ENCODE assay signal across 8 mouse cellular contexts in the genomic region with DNA sequence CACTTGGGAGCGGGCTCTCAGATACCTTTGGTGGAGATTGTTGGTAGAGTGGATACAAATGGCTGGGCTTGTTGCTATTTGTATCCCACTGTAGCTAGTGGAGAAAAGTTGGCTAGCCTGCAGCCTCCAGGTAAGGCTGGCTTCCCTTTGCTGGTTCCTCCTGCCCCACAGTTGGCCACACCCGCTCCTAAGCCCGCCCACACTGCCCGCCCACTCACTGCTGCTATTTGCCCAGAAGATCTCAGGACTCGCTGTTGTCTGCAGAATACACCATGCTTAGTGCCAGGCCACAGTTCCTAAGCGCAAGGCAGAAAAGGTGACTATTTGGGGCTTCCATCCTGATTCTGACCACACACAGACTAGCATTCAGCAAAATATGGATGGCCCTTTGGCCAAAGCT. TPM values are rescaled to one million over a fixed set of nuclear protein-coding genes. Genes with fewer than 3 reads are reported as not detected.
DNase-seq lines count a peak whose midpoint lies in the region; ATAC-seq and TF ChIP-seq lines count a peak whose summit lies in the region.

No protein-coding gene starts in this region.

- H3K27me3 ChIP-seq in kidney, adult 2 months (replicated peaks; ENCODE audit: control insufficient read depth, insufficient read depth, low read length): no peaks in the 10 kb centered on the region
- 0 out of 2 replicates have a peak, but pooled peaks cover 2% of the 10 kb centered on the region for H3K27me3 ChIP-seq in forebrain, embryonic 11.5 days (ENCODE audit: control insufficient read depth, insufficient read depth, low read length)

- no peak for TF ChIP-seq CTCF in kidney, adult 2 months (conservative IDR thresholded peaks at IDR 0.05; ENCODE audit: insufficient read depth, insufficient read length, low read depth, low read length)
- TF ChIP-seq CTCF in lung, adult 2 months (IDR thresholded peaks at IDR 0.05; ENCODE audit: insufficient read depth, low read length): no peak

- H3K36me3 ChIP-seq in kidney, adult 2 months (ENCODE audit: control insufficient read depth, insufficient read depth, low read length): no peaks in the 10 kb centered on the region
- H3K36me3 ChIP-seq in forebrain, embryonic 11.5 days (ENCODE audit: control insufficient read depth, insufficient read depth, low read length): no peaks in the 10 kb centered on the region; the same call in 1 of the 2 replicates

- no peaks in the 10 kb centered on the region for H3K9me3 ChIP-seq in forebrain, embryonic 11.5 days (ENCODE audit: control insufficient read depth, low read length)

- H3K9ac ChIP-seq in forebrain, embryonic 11.5 days (ENCODE audit: low read length): no peak overlapping the region

- 36% methylated on average over 6 of the region's 6 CpGs for WGBS in kidney, adult 2 months
- WGBS in lung, adult 2 months: 35% methylated on average over 6 of the region's 6 CpGs
- WGBS in forebrain, embryonic 11.5 days: 12% methylated on average over 6 of the region's 6 CpGs

- peak; percentile 97 for DNase-seq in heart, adult 11 months
- DNase-seq in heart, postnatal 36 days: no peak
- peak; percentile 69 for DNase-seq in A20 (ENCODE audit: low read depth, low spot score)
- peak; percentile 49 for DNase-seq in cerebellum, adult 11 months
- DNase-seq in kidney, adult 2 months: peak; percentile 87
- DNase-seq in lung, adult 2 months: peak; percentile 41
- DNase-seq in testis, postnatal 10 days (ENCODE audit: low spot score): peak; percentile 78
- DNase-seq in forebrain, embryonic 11.5 days (ENCODE audit: low spot score): no peak

- intact Hi-C loops in heart, postnatal 36 days (cut with DNase I): no loop called here

- no peak overlapping the region for H3K27ac ChIP-seq in kidney, adult 2 months (ENCODE audit: insufficient read depth, low read depth, low read length)
- H3K27ac ChIP-seq in forebrain, embryonic 11.5 days (ENCODE audit: low read depth, low read length): no peak overlapping the region

- no peak overlapping the region for H3K4me2 ChIP-seq in forebrain, embryonic 11.5 days (ENCODE audit: low read depth, low read length, severe bottlenecking)

- ATAC-seq in forebrain, embryonic 11.5 days (replicated peaks; ENCODE audit: low FRiP score): no peak

- peaks cover 10% of the 10 kb centered on the region; the same call in 1 of the 2 replicates for H3K4me1 ChIP-seq in kidney, adult 2 months (ENCODE audit: control insufficient read depth, insufficient read depth, low read length)
- H3K4me1 ChIP-seq in lung, adult 2 months (ENCODE audit: control insufficient read depth, insufficient read depth, low read length): peaks cover 3% of the 10 kb centered on the region; the same call in 1 of the 2 replicates
- H3K4me1 ChIP-seq in forebrain, embryonic 11.5 days (replicated peaks; ENCODE audit: control insufficient read depth, insufficient read depth, low read length): peaks cover 11% of the 10 kb centered on the region

- H3K4me3 ChIP-seq in kidney, adult 2 months (ENCODE audit: insufficient read depth, low read depth, low read length): no peak overlapping the region
- no peak overlapping the region for H3K4me3 ChIP-seq in lung, adult 2 months (replicated peaks; ENCODE audit: extremely low read depth, low read depth, low read length)
- H3K4me3 ChIP-seq in forebrain, embryonic 11.5 days (ENCODE audit: low read depth, low read length): no peak overlapping the region

- TF ChIP-seq POLR2A in kidney, adult 2 months (IDR thresholded peaks at IDR 0.05; ENCODE audit: low read depth, low read length): no peak
- no peak for TF ChIP-seq POLR2A in lung, adult 2 months (IDR thresholded peaks at IDR 0.05; ENCODE audit: borderline replicate concordance, extremely low read depth, low read depth, low read length)

RNA-seq across cellular contexts. Expression of a gene that starts 5.0 kb away (rescaled TPM):
- 10 to 100 TPM; 80.5 to 87.0 TPM for total RNA-seq in heart, postnatal 36 days (2021)
- 110 and 117 TPM in 2 replicates for polyA plus RNA-seq in kidney, adult 2 months (2012; rRNA removed)
- 101 and 140 TPM in 2 replicates for polyA plus RNA-seq in lung, adult 2 months (2012; rRNA removed)
- polyA plus RNA-seq in forebrain, embryonic 11.5 days (2014; fragmentation: Nextera tagmentation; extraction: Ambion mirVana): 152 and 163 TPM in 2 replicates

RNA-seq across cellular contexts. Expression of a gene that starts 8.1 kb away (rescaled TPM):
- total RNA-seq in heart, postnatal 36 days (2021): 1 to 10 TPM; 4.0 to 6.5 TPM
- polyA plus RNA-seq in kidney, adult 2 months (2012; rRNA removed): 30.1 and 37.1 TPM in 2 replicates
- polyA plus RNA-seq in lung, adult 2 months (2012; rRNA removed): 109 and 118 TPM in 2 replicates
- polyA plus RNA-seq in forebrain, embryonic 11.5 days (2014; fragmentation: Nextera tagmentation; extraction: Ambion mirVana): 7.2 and 8.2 TPM in 2 replicates

RNA-seq across cellular contexts. Expression of a gene that starts 15.6 kb away (rescaled TPM):
- 1 to 10 TPM; 1.3 to 1.7 TPM for total RNA-seq in heart, postnatal 36 days (2021)
- polyA plus RNA-seq in kidney, adult 2 months (2012; rRNA removed): 3.2 and 15.6 TPM in 2 replicates
- 33.3 and 38.9 TPM in 2 replicates for polyA plus RNA-seq in lung, adult 2 months (2012; rRNA removed)
- polyA plus RNA-seq in forebrain, embryonic 11.5 days (2014; fragmentation: Nextera tagmentation; extraction: Ambion mirVana): 0.15 TPM in 1 of 2 replicates, not detected in the other

RNA-seq across cellular contexts. Expression of a gene that starts 25.4 kb away (rescaled TPM):
- 1 to 10 TPM; 1.5 to 2.9 TPM for total RNA-seq in heart, postnatal 36 days (2021)
- polyA plus RNA-seq in kidney, adult 2 months (2012; rRNA removed): 72.3 and 80.5 TPM in 2 replicates
- polyA plus RNA-seq in lung, adult 2 months (2012; rRNA removed): 146 and 187 TPM in 2 replicates
- 0.15 and 0.87 TPM in 2 replicates for polyA plus RNA-seq in forebrain, embryonic 11.5 days (2014; fragmentation: Nextera tagmentation; extraction: Ambion mirVana)

RNA-seq across cellular contexts. Expression of a gene that starts 35.3 kb away (rescaled TPM):
- total RNA-seq in heart, postnatal 36 days (2021): not detected
- 3.1 and 8.5 TPM in 2 replicates for polyA plus RNA-seq in kidney, adult 2 months (2012; rRNA removed)
- polyA plus RNA-seq in lung, adult 2 months (2012; rRNA removed): 14.1 and 19.8 TPM in 2 replicates
- 0.17 and 0.25 TPM in 2 replicates for polyA plus RNA-seq in forebrain, embryonic 11.5 days (2014; fragmentation: Nextera tagmentation; extraction: Ambion mirVana)

Comparison
In these comparisons a context has a peak if more than half of its experiments do, and no peak if none do; other contexts are left out.
1. DNase-seq: peak in heart, adult 11 months (single experiment), A20 (single experiment), cerebellum, adult 11 months (single experiment), kidney, adult 2 months (single experiment), lung, adult 2 months (single experiment) and testis, postnatal 10 days (single experiment); none in heart, postnatal 36 days (0 of 2) and forebrain, embryonic 11.5 days (single experiment).